Mouse (Mus musculus) natural killer cell, adult 2 months (primary cell): ENCODE measurements around the gene Tmem169.
A peak's percentile ranks its signal among the peaks of the same experiment; 100 is the strongest.

ENCODE experiments used
- DNase-seq, 2 experiments: peaks; one replicate each; pipeline ENCODE4 v3.0.0; 2022; ENCODE audit warnings: low spot score in 2 of 2

The Tmem169 gene

GRCm38 (mm10) chr1:72286904-72287303, 2.7 kb downstream of the Tmem169 start:
- DNase-seq, result no peak

DNA sequence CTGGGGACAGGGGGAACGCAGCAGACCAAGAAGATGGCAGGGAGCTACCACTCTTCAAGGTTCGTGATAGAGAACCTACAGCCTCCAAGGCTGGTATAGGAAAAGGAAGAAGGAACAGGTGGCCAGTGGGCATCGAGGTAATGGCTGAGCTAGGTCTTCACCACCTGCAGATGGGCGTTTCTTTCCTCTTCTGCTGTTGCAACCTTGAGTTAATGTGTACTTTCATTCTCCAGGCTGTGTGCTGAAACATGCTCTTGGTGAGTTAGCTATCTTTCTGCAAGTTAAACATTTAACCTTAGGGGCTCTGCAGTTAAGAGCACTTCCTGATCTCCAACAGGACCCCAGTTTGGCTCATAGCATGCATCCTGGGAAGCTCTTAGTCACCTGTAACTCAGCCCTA, 3.7 kb downstream of the Tmem169 start:
- no peak for DNase-seq

- no peak for DNase-seq
Observed at GRCm38 (mm10) chr1:72288527-72289150, 4.5 kb downstream of the Tmem169 start.

- no peak for DNase-seq
Observed at GRCm38 (mm10) chr1:72290896-72291295, 6.7 kb downstream of the Tmem169 start.

DNA sequence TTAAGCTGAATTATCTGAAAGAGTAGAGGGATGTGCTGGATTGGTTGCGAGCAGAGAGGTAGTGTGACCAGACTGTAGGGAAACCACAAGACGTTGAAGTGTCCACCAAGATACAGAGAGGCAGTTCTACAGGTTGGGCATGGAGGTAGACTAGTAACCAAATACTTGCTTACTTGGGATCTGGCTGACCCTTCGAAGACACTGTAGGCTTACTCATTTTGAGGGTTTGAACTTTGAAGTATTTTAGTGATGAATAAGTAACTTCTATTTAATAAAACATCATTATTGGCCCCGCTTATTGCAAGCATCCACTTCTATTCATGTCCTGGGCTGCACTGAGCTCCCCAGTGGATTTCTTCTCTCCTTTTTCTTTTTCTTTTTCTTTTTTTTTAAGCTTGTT, 7.3 kb downstream of the Tmem169 start:
- no peak for DNase-seq

DNA sequence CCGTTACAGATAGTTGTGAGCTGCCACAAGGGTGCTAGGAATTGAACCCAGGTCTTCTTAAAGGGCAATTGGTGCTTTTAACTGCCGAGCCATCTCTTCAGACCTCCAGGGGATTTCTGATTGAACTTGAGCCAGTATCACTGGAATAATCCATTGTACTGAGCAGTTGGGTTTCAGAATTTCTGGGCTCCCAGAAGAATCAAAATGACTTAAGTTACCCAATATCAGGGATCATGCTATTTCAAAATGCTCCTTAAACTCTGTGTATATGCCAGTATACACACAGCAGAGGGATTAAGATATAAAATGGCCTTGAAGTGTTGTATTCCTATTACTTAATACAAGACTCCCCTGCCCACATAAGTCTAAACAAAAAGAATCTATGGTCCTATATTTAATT, 7.8 kb downstream of the Tmem169 start:
- no peak for DNase-seq

- no peak for DNase-seq
Observed at GRCm38 (mm10) chr1:72293869-72294663, 9.9 kb downstream of the Tmem169 start.

DNA sequence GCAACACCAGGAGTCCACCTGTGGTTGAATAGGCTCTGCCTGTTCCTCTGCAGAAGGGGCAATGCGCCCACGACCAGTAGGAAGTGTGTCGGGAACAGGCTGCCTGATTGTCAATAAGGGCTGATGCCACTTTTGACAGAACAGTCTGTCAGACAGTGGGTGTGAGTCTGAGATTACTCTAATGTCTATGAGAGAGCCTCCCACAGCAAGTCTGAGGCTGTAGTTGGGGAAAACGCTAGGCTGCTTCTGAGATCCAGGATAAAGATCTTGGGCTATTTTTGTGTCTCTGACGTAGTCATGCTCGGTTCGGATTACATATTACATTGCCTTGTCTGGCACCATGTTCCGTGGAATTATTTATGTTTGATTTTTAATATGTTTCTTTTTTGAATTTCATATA, 11.6 kb downstream of the Tmem169 start:
- DNase-seq, result no peak

- DNase-seq, result no peak
Observed at GRCm38 (mm10) chr1:72301845-72302244, 17.7 kb downstream of the Tmem169 start.

- DNase-seq, result no peak
Observed at GRCm38 (mm10) chr1:72306241-72306640, 22.1 kb downstream of the Tmem169 start.

DNA sequence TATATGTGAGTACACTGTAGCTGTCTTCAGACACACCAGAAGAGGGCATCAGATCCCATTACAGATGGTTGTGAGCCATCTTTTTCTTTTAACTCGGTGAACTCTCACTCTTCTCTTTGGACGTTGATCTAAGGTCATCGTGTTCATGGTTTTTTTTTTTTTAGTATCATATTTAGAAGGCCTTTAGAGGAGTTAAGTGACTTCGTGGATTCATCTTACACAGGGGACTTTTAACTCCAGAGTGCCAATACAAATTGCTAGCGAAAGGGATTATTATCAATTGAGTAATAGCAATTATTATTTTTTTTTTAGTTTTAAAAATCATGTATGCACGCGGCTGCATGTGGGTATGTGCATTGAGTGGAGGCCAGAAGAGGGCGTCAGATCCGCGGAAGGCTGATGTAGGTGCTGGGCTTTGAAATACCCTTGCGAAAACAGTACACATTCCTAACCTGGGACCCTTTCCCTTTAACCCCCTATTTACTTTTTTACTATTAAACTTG, 22.6 kb downstream of the Tmem169 start:
- peak in 1 of 2 experiments; percentile 59 for DNase-seq

DNA sequence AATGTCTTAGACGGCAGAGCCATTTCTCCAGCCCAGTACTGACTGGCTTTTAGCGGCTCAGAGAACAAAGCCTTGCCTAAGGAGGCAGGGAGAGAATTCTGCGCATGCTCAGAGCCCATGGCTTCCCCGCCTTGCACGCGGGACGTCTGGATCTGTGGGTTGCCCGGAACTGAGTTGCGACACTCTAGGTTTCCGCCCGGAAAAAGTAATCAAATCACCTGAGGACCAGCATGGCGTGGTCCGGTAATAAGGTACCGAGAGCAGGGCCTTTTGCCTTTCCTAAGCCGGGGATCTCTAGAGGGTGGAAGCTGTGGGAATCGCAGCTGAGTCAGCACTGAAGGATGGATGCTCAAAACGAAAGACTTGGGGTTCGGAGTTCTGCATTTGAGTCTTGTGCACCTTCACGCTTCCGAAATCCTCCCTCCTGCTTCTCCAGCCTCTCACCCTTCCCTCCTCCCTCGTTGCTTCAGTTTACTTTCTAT, 23.2 kb downstream of the Tmem169 start, which contains the start of gene Xrcc5:
Xrcc5 (plus strand) TSS at position 105 of the 482 bp plus-strand sequence.
- peak; percentile 85 to 90 for DNase-seq

GRCm38 (mm10) chr1:72308919-72309318, 24.8 kb downstream of the Tmem169 start:
- DNase-seq, result no peak

- DNase-seq, result no peak
Observed at GRCm38 (mm10) chr1:72309744-72310424, 25.7 kb downstream of the Tmem169 start.

DNA sequence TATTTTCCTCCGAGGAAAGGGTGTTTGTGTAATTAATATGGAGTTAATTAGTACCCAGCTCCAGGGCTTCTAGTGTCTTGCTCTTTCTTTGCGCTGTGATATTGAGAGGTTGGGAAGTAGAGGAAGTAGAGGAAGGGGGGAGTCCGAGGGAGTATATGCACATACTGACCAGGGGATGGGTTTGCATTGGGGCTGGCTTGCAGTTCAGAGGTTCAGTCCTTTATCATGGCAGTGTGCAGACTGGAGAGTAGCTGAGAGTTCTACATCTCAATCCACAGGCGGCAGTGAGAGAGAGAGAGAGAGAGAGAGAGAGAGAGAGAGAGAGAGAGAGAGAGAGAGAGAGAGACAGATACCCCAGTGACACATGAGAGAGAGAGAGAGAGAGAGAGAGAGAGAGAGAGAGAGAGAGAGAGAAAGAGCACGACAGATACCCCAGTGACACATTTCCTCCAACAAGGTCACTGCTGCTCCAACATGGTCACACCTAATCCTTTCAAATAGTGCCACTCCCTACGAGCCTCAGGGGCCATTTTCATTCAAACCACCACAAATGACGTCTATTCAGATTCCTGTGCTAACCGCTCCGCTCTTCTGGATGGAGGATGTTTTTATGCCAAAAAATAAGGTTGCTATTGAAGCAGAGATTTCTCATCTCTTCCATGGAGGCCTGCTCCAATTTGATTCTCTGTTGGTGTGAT, 28.7 kb downstream of the Tmem169 start:
- DNase-seq, result no peak

- DNase-seq, result no peak
Observed at GRCm38 (mm10) chr1:72313399-72314039, 29.4 kb downstream of the Tmem169 start.

DNA sequence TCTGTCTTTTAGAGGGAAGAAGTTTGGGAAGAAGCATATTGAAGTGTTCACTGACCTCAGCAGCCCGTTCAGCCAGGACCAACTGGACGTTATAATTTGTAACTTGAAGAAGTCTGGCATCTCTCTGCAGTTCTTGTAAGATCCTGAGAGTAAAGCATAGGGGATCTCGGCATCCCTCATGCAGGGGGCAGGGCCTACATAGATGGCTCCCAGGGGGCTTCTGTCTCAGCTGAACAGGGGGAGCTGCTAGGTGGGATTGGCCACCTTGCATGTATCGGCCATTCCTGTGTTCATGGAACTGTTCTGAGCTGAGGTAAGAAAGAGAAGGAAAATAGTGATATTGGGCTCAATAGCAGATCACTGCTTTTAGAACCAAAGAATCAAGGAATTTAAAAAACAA, 31.3 kb downstream of the Tmem169 start:
- no peak for DNase-seq

DNA sequence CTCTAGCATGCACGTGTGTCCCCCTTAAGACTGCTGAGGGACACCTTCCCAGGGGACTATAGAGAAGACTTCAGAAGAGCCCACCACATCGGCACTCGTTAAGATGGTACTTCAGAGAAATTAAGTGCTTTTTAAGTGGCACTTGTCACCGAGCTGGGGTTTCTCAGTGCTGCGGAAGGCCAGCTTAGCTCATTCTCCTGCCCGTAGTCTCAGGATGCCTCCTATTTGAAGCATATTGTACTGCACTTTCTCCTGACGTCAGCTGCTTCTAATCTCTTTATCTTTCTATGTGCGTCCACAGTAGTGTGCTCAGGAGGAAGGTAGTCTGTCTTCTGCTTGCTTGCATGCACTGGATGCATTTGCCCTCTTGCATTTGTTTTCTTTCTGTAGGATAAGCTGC, 32.2 kb downstream of the Tmem169 start:
- no peak for DNase-seq

- DNase-seq, result no peak
Observed at GRCm38 (mm10) chr1:72316901-72317300, 32.7 kb downstream of the Tmem169 start.

- no peak for DNase-seq
Observed at GRCm38 (mm10) chr1:72320759-72321158, 36.6 kb downstream of the Tmem169 start.

- DNase-seq, result no peak
Observed at GRCm38 (mm10) chr1:72323248-72323647, 39.1 kb downstream of the Tmem169 start.
